Mouse (Mus musculus) kidney, adult 2 months (tissue): ENCODE measurements at regions not wholly inside any gene's neighbourhood (a gene's known extent, or its start where the extent isn't known, plus 50 kb on each side); places are given as distances from the start of the nearest gene placed in this dataset.

Source experiments
- CTCF ChIP-seq: fragments of 200-500 bp; conservative IDR thresholded peaks from 2 replicates; pipeline ENCODE4 v1.5.1; 2011; ENCODE audit warnings: low read depth, mild to moderate bottlenecking, control low read depth, low read length, moderate library complexity, mixed read lengths; ENCODE audit not compliant: insufficient read depth, insufficient read length
- POLR2A ChIP-seq: fragments of 200-500 bp; IDR thresholded peaks from one replicate; pipeline ENCODE4 v1.6.1; 2011; ENCODE audit warnings: low read depth, low read length, control low read depth

- TF ChIP-seq CTCF (no peak), POLR2A (no peak)
Observed at GRCm38 (mm10) chr10:98864384-98864783, 49.8 kb upstream of the Atp2b1 start.
